Mouse (Mus musculus) heart, adult 18-20 months (tissue): ENCODE measurements around the gene Proser1. TPM values are rescaled to one million over a fixed set of nuclear protein-coding genes. Genes with fewer than 3 reads are reported as not detected.

Experiments used
- DNase-seq, 2 experiments: peaks; one replicate each; pipeline ENCODE4 v3.0.0; 2021 to 2022; ENCODE audit warnings: mixed read lengths in 1 of 2
- long read RNA-seq, 2 experiments: library from polyadenylated mRNA; stranded (forward); transcript quantifications; one replicate each; pipeline ENCODE4 v2.0.0; 2021
- total RNA-seq, 2 experiments: library from RNA; stranded (reverse); gene quantifications; 2 replicates each; pipeline ENCODE4 v1.2.3; 2021

Proser1 gene
- total RNA-seq: 1 to 10 TPM; 5.8 to 7.4 TPM
- long read RNA-seq, experiment 1, partial matches to known transcripts: 1 of 1 reads
- long read RNA-seq, experiment 1, other reads (novel, unspliced or antisense): 0 of 1 reads
- long read RNA-seq, experiment 2: 0 reads

DNA sequence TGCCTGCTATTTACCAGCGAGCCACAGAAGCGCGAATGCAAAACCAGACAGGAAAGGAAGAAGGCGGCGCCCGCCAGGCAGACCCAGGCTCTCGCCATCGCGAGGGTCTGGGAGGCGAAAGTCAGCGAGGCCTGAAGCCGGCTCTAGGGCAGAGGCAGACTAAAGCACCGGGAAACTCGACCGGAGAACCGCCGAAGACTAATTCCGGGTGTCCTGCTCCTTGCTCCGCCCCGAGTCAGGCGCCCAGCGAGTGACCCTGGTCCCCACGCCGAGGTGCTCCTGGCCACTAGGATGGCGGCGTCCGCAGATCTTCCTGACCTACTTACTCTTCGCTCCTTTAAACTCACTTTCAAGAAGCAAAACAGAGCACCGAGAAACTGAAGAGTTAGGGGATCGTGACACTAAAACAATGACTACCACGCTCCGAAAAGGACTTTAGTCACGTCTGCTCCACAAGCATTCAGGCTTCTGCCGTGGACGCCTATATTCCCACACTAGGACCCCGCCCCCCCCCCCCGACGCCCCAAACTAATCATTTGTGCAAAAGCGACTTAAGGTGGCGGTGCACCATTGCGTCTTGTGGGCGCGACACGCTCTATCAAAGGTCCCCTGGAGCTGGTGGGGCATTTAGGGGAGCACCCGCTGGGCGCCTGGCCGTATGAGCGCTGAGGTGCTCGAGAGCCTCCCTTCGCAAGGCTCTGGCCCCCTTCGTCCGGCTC lies at the start of gene Proser1, which contains the start of gene Nhlrc3:
TSS of gene Proser1 (plus strand) at position 621 of the 719 bp plus-strand sequence.
TSS of gene Nhlrc3 (minus strand) at position 287 of the 719 bp plus-strand sequence.
- peak; percentile 96 to 97 for DNase-seq

DNA sequence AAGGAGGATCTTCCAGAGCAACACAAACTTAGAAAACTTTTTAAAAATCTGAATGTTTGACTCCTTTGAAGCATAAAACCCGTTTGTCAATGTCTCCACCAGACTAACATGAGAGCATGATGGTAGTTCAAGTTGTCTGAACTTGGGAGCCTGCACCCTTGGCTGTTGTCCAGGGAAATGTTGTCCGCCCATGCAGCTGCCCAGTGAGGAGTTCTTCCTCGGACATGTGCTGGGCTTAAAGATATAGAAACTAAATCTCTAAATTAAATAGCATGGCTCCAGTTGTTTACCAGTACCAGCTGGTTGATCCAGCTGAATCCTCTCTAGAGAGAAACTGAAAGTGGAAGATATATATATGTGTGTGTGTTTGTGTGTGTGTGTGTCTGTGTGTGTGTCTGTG lies 49.5 kb upstream of the Proser1 start:
- peak in 1 of 2 experiments; percentile 2 for DNase-seq

DNA sequence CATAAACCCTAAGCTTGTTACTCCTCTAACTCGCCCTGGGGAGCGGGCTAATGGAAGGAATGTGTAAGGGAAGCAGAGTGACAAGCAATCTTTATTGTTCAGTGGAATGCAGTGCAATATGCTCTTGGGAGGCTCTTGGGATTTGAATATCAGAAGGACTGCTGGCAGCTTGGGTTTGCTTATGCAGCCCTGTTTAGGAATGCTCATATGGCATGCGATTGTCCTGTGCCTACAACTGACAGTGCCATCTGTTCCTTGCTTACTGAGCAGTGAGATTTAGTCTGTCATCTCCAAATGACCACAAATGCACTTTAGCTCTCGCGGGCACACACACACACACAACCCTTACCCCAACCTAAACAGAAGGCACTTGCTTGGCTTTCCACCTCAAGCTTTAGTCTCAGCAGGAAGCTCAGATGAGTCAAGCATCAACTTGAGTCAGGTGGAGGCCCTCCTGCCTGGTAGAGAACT lies 47.4 kb upstream of the Proser1 start:
- no peak for DNase-seq

DNA sequence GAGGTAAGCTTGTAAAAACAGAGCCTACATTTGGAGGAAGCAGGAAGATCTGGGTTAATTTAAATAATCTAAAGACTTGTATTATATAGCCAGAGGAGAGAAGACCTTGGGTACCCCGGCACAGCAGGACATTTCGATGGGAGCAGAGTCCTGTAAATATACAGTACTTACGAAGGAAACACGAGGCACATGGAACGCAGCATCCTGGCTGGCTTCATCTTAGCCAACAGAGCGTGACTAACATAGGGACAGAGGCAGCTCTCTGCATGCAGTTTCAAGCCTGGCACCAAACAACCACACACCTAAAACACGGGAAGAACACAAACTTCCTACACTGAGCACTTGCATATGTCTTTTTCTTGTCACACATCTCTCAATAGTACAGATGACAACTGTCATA lies 45.8 kb upstream of the Proser1 start:
- DNase-seq: no peak

DNA sequence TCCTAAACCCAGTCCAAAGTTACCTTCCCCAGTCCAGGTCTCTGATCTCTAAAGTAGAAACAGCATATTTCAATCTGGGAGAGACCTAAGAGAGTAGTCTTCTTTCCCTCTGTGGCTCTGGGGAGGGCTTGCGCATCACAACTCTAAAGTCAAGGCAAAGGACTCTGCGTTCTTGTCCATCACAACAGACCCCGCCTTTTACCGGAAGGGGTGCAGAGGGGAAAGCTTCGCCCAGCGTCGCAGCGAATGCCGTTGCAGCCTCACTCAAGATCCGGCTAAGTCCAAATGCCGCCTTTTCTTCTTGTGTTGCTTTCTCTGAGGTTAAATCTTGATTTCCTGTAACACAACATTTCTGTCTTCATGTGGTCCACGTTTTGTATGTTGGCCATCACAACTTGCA lies 41.8 kb upstream of the Proser1 start:
- DNase-seq: no peak

DNA sequence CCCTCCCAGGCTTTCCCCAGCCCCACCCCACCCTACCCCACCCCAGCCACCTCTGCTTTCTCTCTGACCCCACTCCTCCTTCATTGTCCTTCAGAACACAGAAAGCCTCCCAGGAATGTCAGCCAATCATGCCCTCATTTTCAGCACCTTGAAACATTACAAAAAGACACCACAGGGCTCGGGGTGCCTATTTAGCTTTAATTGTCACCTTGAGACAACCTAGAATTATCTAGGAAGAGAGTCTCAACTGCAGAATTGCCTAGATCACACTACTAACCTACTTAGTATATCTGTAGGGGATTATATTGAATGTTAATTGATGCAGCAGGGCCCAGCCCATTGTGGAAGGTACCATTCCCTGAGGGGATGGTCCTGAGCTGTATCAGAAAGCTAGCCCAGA lies 40.8 kb upstream of the Proser1 start:
- DNase-seq: no peak

DNA sequence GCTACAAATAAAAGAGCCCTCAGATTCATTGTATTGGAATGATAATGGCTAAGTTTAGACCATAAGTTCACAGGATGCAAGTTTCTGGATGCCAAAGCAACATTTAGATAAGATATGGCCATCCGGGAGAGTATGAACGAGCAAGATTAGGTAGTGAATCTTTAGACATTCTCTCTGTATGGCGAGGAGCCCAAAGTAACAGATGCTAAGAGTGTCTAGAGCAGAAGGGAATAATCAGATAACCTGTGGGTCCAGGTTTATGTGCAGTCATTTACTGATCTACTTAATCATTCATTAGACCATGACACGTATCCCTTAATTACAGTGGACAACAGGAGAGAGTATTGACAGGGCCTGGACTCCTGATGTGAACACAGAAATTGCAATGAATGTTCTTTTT lies 39.9 kb upstream of the Proser1 start:
- DNase-seq: no peak

DNA sequence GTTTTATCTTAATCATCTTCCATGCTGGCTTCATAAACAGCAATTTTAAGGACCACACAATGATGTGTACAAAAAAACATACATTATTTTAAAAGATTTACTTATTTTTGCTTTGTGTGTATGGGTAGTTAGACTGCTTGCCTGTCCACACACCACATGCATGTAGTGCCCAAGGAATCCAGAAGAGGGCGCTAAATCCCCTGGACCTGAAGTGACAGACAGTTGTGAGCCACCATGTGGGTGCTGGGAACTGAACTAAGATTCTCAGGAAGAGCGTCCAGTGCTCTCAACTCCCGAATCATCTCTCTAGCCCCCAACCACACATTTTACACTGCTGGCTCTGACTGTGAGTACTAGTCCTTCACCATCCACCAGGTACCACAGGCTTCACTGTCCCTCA lies 28.9 kb upstream of the Proser1 start:
- DNase-seq: no peak

DNA sequence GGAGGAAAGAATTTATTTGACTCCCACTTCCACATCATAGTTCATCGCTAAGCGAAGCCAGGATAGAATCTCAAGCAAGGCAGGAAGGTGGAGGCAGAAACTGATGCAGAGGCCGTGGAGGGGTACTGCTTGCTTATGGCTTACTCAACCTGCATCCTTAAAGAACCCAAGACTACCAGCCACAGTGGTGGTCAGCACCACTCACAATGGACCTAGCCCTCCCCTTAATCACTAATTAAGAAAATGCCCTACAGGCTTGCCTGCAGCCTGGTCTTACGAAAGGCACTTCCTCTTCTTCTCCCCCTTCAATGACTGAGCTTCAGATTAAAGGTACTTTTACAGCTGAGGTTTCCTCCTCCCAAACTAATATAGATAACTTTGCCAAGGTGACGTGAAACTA lies 26.9 kb upstream of the Proser1 start:
- DNase-seq: no peak

DNA sequence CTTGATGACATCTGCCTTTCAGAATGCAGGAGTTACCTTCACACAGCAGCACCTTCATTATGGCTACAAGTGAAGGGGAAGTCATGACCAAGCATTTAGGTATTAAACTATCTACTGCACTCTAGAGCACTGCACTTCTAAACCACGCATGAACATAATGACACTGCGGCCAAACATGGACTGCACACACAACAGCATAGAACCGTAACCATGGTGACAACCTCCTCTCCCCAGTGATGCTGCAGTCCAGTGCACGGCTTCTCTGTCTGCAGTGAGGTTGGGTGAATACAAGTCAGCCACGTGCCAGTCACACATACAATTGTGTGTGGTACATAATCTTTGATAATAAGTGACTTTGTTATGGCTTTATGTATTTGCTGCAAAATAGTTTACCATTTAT lies 17.9 kb upstream of the Proser1 start:
- DNase-seq: peak in 1 of 2 experiments; percentile 0

DNA sequence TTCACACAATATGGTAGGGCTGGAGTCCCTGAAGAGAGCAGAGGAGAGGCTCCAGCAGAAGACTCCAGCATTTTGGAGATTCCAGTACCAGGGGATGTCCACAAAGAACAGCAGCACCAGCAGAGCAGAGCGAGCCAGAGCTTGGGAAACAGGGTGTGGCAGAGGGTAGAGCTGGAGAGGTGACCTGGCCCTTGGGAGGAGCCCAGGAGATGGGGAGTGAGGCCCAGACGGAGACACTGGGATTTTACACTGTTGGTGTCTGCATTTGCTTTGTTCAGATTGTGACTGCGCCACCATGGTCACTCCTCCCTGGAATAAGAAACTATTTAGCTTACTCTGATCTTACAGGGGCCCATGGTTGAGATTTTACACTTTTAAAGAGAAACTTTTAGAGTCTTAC lies 16.7 kb upstream of the Proser1 start:
- peak in 1 of 2 experiments; percentile 1 for DNase-seq

DNA sequence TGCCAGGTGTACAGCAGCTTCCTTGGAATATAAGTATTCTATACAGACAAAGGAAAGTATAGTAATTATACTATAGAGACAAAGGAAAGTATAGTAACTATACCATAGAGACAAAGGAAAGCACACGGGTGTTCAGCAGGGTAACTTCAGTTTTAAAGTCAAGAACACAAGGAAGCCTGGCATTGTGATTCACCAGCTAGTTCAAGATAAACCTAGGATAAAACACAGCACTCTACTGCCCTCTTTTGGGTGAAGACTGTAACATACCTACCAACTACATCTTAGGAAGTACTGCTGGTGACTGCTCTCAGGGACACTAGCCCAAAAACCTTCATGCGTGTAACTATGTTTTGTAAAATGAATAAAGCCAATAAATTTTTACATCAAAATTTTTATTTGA lies 15.3 kb upstream of the Proser1 start:
- peak; percentile 75 to 82 for DNase-seq

DNA sequence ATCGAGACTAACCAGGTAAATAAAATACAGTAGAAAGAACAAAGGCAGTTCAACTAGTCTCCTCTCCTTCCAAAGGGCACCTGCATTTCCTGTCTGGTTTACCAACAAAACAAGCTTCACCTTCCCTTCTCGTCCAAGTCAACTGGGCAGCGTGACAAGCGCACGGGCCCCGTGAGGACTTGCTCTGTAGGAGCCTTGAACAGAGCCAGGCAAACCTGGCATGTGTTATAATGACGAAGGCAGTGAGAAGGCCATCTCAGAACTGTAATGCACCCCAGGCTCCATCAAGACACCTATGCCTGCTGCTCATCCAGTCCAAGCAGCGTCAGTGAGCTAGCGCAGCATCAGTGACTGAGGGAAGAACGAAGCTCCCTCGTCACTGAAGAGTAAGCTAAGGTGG lies 12.8 kb upstream of the Proser1 start:
- DNase-seq: peak in 1 of 2 experiments; percentile 3

DNA sequence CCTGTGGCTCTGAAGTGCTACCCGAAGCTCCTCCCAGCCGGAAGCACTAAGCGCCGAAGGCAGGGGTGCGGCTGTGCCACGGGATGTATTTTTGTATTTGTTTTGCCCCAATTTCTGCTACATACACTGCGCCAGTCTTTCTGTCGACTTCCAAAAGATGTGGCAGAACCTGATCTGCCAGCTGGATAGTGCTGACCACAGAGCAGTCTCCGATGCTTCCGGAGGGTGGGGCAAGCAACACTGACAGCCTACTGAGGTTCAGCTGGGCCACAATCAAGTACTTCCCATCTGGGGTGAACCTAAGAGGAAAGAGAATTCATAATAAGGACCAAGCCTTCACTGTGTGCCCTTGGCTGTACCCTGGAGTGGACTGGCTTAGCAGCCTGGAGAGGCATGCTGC lies 11.1 kb upstream of the Proser1 start:
- DNase-seq: no peak

DNA sequence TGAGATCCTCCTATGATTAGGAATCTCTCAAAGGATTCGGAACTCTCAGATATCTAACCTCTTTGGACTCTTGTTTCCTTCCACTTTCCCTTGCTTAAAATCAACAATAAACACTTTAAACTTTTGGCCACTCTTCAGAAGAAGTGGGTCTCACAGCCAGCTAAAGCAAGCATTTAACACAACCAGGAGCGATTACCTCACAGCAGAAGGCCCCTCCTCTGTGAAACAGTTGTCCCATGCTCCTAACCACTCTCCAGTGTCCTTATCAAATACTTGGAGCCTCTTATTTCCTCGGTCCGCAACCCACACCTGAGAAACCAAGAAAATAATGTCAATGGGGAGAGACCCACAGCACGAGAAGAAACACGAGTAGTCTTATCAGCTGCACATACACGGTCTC lies 10.1 kb upstream of the Proser1 start:
- DNase-seq: no peak

DNA sequence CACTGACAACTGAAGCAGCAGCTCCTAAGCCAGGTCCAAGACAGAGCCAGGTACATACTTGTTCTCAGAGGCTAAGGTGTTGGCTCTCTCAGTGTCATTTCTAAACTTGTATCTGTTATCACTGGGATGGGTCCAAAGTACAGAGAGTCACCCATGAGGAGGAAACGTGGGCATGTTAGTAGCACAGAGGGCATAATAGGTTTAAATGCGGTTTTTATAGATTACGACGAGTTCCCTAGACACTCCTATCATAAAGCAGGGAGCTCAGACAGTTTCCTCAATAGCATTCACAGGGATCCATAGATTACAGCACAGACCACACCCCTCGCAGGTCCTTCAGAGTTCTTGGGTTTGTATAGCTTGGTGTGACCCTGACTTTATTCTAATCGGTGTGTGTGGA lies 9.5 kb upstream of the Proser1 start:
- DNase-seq: no peak

DNA sequence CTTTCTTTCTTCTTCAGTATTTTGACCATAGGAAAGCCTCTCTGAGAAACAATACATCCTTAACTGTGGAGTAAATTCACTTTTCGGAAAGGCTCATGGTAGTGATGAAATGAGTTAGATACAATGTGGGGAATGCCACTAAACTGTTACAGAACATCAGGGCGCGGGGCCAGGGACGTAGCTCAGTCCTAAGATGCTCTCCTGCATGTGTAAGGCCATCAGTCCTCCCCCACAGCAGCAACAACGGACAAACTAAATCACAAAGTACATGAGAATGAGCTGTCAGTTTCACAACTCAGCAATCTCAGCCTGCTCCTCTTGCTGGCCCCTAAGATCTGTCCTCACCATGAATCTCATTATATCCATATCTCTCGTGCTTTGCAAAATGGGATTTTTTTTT lies 8.9 kb upstream of the Proser1 start:
- DNase-seq: no peak

DNA sequence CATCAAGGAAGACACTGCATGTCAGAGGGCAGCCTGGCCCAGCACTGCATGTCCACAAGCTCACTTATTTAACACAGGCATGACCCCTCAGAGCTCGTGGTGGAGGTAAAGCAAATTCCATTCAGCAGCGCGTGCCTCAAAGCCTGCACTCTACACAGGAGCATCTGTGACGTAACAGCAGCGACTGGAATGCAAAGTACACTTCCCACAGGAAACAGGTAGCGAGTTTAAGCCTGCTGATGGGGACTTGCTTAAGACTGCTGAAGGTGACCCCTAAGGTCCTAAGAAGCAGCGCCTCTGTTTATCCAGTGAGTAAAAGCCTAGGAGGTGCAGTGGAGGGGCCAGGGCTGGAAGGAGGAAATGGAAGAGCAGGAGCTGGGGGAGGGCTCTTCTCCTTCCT lies 8.5 kb upstream of the Proser1 start:
- no peak for DNase-seq

DNA sequence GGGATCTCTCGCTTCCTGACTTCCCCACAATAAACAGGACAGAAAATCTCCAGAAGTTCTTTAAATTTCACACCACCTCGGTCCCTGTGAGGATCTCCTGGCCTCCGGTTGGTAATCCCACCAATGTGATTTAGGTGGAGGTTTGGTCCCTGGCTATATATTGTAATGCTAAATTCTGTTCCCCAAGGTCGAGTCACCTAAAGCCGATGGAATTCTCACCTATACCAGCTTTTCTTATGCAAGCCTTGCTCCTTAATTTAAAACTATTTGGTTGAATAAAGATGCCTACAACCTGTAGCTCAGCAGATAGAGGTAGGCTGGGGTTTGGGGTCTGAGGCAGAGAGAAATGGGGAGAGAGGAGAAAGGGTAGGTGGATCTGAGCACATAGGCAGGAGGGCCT lies 5.7 kb upstream of the Proser1 start:
- no peak for DNase-seq

DNA sequence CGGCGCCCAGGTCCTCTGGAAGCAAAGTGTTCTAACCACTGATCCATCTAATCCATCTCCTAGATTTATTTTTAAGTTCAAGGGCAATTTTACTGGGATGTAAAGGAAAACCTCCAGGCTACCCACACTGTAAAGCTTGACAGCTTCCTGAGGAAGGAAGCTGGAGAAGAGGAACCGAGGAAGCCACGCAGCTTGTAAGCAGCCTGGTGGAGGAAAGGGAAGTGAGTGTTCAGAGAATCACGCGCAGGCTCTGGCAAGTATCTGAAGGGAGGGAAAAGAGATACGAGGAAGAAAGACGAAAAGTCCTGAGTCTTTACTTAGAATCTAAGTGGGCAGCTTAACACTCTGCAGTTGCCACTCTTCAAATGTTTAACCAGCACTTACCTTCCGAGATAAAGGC lies 3.4 kb upstream of the Proser1 start:
- peak in 1 of 2 experiments; percentile 64 for DNase-seq

DNA sequence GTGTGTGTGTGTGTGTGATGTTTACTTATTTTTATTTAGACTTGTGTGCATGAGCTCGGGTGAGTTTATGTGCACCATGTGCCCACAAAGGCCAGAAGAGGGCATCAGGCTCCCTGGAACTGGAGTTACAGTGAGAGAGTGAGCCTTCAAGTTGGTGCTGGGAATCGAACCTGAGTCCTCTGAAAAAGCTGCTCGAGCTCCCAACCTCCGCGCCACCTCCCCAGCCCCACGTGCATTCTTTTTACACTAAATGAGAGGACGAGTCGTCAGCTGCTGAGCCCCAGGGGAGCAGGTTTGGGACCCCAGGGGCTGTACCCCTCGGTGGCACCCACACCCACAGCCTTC lies 793 bp upstream of the Proser1 start:
- no peak for DNase-seq

DNA sequence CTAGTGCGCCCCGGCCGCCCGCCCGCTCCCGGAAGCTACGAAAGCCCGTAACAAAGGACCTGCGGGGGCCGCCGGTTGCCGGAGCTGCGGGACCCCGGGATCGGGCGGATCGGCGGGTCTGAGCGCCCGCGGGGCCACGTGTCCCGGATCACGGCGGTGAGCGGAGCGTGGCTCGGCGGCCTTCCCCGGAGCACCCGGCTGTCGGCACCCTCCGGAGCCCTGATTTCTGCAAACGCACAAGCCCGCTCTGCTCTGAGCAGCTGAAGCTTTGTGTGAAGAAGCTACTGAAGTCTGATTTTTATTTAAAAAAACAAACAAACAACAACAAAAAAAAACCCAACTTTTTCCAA lies 274 bp downstream of the Proser1 start:
- no peak for DNase-seq

DNA sequence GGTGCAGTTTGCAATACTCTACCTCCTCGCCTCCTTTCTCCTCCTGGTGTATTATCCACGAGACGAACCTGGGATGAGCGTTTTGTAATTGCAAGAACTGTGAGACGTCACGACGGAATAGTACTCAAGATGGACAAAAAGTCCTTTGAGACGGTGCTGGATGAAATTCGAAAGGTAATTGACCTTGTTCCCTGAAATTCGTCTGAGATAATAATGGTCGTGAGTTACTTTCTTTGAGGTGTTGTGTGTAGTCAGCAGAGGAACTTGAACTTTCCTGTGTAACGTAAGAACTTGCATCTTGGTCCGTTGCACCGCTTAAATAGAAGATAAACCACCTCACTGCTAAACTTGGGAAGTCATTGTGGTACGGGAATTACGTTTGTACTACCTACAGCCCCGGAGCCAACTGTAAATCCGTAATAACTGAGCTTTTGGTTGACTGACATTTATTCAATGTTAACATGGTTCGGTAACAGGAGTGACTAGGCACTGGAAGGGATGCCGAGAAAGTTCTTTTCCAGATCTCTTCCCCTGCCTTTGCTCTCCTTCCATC lies 756 bp downstream of the Proser1 start:
- no peak for DNase-seq

DNA sequence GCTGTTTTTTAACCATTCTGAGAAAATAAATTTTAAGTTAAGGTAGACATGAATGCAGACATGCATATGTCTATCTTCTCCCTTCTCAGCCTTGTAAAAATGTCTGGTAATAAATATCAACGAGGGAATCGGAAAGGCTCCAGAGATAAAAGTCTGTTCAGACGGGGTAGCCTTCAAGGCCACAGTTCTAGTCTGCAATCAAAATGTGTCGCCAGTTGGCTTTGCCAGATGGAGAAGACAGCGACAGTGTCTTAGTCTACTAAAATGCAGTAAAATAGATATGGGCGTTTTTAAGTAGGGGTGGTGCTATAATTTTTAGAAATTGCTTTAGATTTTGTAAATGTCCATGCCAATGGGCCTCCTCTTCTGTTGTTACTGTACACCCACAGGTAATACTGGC lies 1.9 kb downstream of the Proser1 start:
- no peak for DNase-seq
